Comparison of ENCODE assay signal across 11 mouse cellular contexts in genomic region chr6:24408573-24409427, GRCm38 (mm10).
DNase-seq lines count a peak whose midpoint lies in the region; ATAC-seq and TF ChIP-seq lines count a peak whose summit lies in the region.
"Had no signal": no experiment of that assay in that cellular context is flagged by ENCODE, and none has a peak within 500 bp of the region (broad histone marks: within the 10 kb centered on the region; RNA-seq: fewer than 3 reads in every experiment).

No protein-coding gene starts in this region.

- H3K36me3 ChIP-seq in hindbrain, embryonic 15.5 days, result no peaks in the 10 kb centered on the region
- no peaks in the 10 kb centered on the region for H3K36me3 ChIP-seq in stomach, postnatal 0 days (ENCODE audit: control insufficient read depth, insufficient read depth, low read length)

- H3K27ac ChIP-seq in hindbrain, embryonic 15.5 days (replicated peaks), result no peak overlapping the region
- H3K27ac ChIP-seq in stomach, postnatal 0 days (replicated peaks), result no peak overlapping the region
- H3K27ac ChIP-seq: gastrocnemius, adult 2 months had no signal

- no peaks in the 10 kb centered on the region for H3K4me1 ChIP-seq in hindbrain, embryonic 15.5 days (replicated peaks)
- H3K4me1 ChIP-seq in stomach, postnatal 0 days (replicated peaks; ENCODE audit: control insufficient read depth, insufficient read depth), result no peaks in the 10 kb centered on the region

- no peak overlapping the region for H3K9ac ChIP-seq in hindbrain, embryonic 15.5 days
- H3K9ac ChIP-seq in stomach, postnatal 0 days (ENCODE audit: low read length), result no peak overlapping the region

- no peak overlapping the region for H3K4me2 ChIP-seq in hindbrain, embryonic 15.5 days
- no peak overlapping the region for H3K4me2 ChIP-seq in stomach, postnatal 0 days (replicated peaks; ENCODE audit: low read depth)

- no peak for TF ChIP-seq EP300 in stomach, postnatal 0 days (optimal IDR thresholded peaks at IDR 0.05)

- no peaks in the 10 kb centered on the region for H3K27me3 ChIP-seq in hindbrain, embryonic 15.5 days
- H3K27me3 ChIP-seq in stomach, postnatal 0 days (ENCODE audit: control insufficient read depth, insufficient read depth, low read length), result no peaks in the 10 kb centered on the region

- no peaks in the 10 kb centered on the region for H3K9me3 ChIP-seq in hindbrain, embryonic 15.5 days
- no peaks in the 10 kb centered on the region for H3K9me3 ChIP-seq in stomach, postnatal 0 days (ENCODE audit: control insufficient read depth, low read length)

- WGBS in hindbrain, embryonic 15.5 days, result 67% methylated on average over 11 of the region's 11 CpGs
- WGBS in stomach, postnatal 0 days, result 51% methylated on average over 11 of the region's 11 CpGs

- no peak for TF ChIP-seq CTCF in stomach, postnatal 0 days (IDR thresholded peaks at IDR 0.05; ENCODE audit: low read depth)

- 0 out of 2 replicates have a peak, but pooled peaks have one; percentile 48 for ATAC-seq in hindbrain, embryonic 15.5 days (ENCODE audit: low FRiP score, low read depth)
- no peak for ATAC-seq in stomach, postnatal 0 days (ENCODE audit: low FRiP score, low TSS enrichment)

- H3K4me3 ChIP-seq in hindbrain, embryonic 15.5 days, result no peak overlapping the region
- no peak overlapping the region for H3K4me3 ChIP-seq in stomach, postnatal 0 days (ENCODE audit: low read depth, low read length)
- H3K4me3 ChIP-seq: gastrocnemius, adult 2 months had no signal

- DNase-seq in retina, postnatal 1 day, result peak; percentile 37
- no peak for DNase-seq in retina, embryonic 14.5 days (ENCODE audit: low spot score)
- peak; percentile 21 to 69 for DNase-seq in left cerebral cortex, adult 8-10 months (ENCODE audit: low spot score in 2 of 2)
- peak; percentile 11 for DNase-seq in stomach, postnatal 0 days (ENCODE audit: low spot score)
- no peak for DNase-seq in thymus, postnatal 10 days (ENCODE audit: low spot score in 2 of 2)
- no peak for DNase-seq in heart, postnatal 4 days
- no peak for DNase-seq in MN1 (ENCODE audit: low spot score)
- DNase-seq: gastrocnemius, adult 2 months; lung, postnatal 10 days; thymus, postnatal 36 days had no signal

Comparison
In these comparisons a context has a peak if more than half of its experiments do, and no peak if none do; other contexts are left out.
1. DNase-seq: peak in retina, postnatal 1 day (single experiment), left cerebral cortex, adult 8-10 months (2 of 2) and stomach, postnatal 0 days (single experiment); none in retina, embryonic 14.5 days (single experiment), thymus, postnatal 10 days (0 of 2), heart, postnatal 4 days (single experiment) and MN1 (single experiment).